Mouse (Mus musculus): ENCODE results near the gene Ulk2. TPM values are rescaled to one million over a fixed set of nuclear protein-coding genes. Genes with fewer than 3 reads are reported as not detected.

Gene Ulk2
- polyA plus RNA-seq, 1 experiment from 2014 or later: 10.4 TPM

Other genes with a start within 250 kb of the Ulk2 start
- 9.3 and 13.5 TPM in 2 replicates for gene Grap, start 201.8 kb downstream of the Ulk2 start, polyA plus RNA-seq (2015; fragmentation: Nextera tagmentation; extraction: Ambion mirVana)
- gene Fam83g, start 171.0 kb downstream of the Ulk2 start, polyA plus RNA-seq (2015; fragmentation: Nextera tagmentation; extraction: Ambion mirVana): 0.68 and 1.4 TPM in 2 replicates
- gene Slc5a10, start 134.2 kb downstream of the Ulk2 start, polyA plus RNA-seq (2015; fragmentation: Nextera tagmentation; extraction: Ambion mirVana): 0.08 TPM in 1 of 2 replicates, not detected in the other
- gene Prpsap2, start 93.0 kb downstream of the Ulk2 start, polyA plus RNA-seq (2015; fragmentation: Nextera tagmentation; extraction: Ambion mirVana): 14.2 and 15.8 TPM in 2 replicates
- gene Akap10, start 75.2 kb upstream of the Ulk2 start, polyA plus RNA-seq (2015; fragmentation: Nextera tagmentation; extraction: Ambion mirVana): 12.6 and 13.7 TPM in 2 replicates
- gene Specc1, start 101.7 kb upstream of the Ulk2 start, polyA plus RNA-seq (2015; fragmentation: Nextera tagmentation; extraction: Ambion mirVana): 11.1 and 12.9 TPM in 2 replicates

All from heart, embryonic 15.5 days (tissue).